Mouse (Mus musculus): ENCODE data around the gene Ghdc.

GRCm38 (mm10) chr11:100718462-100718861, 52.3 kb downstream of the Ghdc start:
- no peak for TF ChIP-seq MYC (IDR thresholded peaks at IDR 0.05; ENCODE audit: low read depth, low read length)
- TF ChIP-seq CTCF (IDR thresholded peaks at IDR 0.05 in 2 of 3, conservative IDR thresholded peaks at IDR 0.05 in 1 of 3; ENCODE audit: control insufficient read depth in 1 of 3, insufficient read depth in 1 of 3, low read depth in 2 of 3, low read length in 3 of 3, poor library complexity in 1 of 3, severe bottlenecking in 1 of 3) = no peak
- TF ChIP-seq KAT2A (conservative IDR thresholded peaks at IDR 0.05; ENCODE audit: low read depth, low read length) = no peak
- TF ChIP-seq MYB (IDR thresholded peaks at IDR 0.05; ENCODE audit: low read depth, low read length) = no peak
- no peak for TF ChIP-seq ZKSCAN1 (IDR thresholded peaks at IDR 0.05; ENCODE audit: low read depth, low read length)
- no peak for TF ChIP-seq EP300 (IDR thresholded peaks at IDR 0.05; ENCODE audit: low read depth in 1 of 2, low read length in 2 of 2)
- TF ChIP-seq TAL1 (IDR thresholded peaks at IDR 0.05; ENCODE audit: low read length) = no peak
- TF ChIP-seq POLR2A (IDR thresholded peaks at IDR 0.05; ENCODE audit: control insufficient read depth in 1 of 2, insufficient read depth in 1 of 2, low read depth in 1 of 2, low read length in 2 of 2, poor library complexity in 1 of 2) = no peak
- no peak for TF ChIP-seq JUND (IDR thresholded peaks at IDR 0.05; ENCODE audit: low read depth, low read length)
- TF ChIP-seq ZC3H11A (IDR thresholded peaks at IDR 0.05; ENCODE audit: low read depth, low read length) = no peak
- TF ChIP-seq SMC3 (IDR thresholded peaks at IDR 0.05; ENCODE audit: low read depth, low read length) = no peak
- TF ChIP-seq TCF12 (IDR thresholded peaks at IDR 0.05; ENCODE audit: low read depth, low read length) = no peak

Data from MEL (cell line).